Mouse (Mus musculus) midbrain, embryonic 11.5 days (tissue): ENCODE data around the gene Zdhhc1. TPM values are rescaled to one million over a fixed set of nuclear protein-coding genes. Genes with fewer than 3 reads are reported as not detected.

Source experiments
- ATAC-seq: fragments of 200-750 bp; cut with Nextera tagmentation; 2 replicates; pipeline ENCODE4 v1.8.0; 2017; ENCODE audit warnings: moderate TSS enrichment, moderate library complexity; ENCODE audit not compliant: low FRiP score
- DNase-seq: peaks from one replicate; pipeline ENCODE4 v3.0.0; 2015; ENCODE audit warnings: low spot score; ENCODE audit errors: missing footprints
- H3K27ac ChIP-seq: fragments of 300-500 bp; sonication (generic); 2 replicates; pipeline ENCODE4 v1.5.1; 2014; ENCODE audit warnings: low read depth, low read length
- H3K27me3 ChIP-seq: fragments of 300-500 bp; sonication (generic); 2 replicates; pipeline ENCODE4 v1.6.1; 2014; ENCODE audit warnings: mild to moderate bottlenecking, low read length, moderate library complexity, mixed read lengths; ENCODE audit not compliant: control insufficient read depth, insufficient read depth
- H3K36me3 ChIP-seq: fragments of 300-500 bp; sonication (generic); 2 replicates; pipeline ENCODE4 v1.6.1; 2014; ENCODE audit warnings: mild to moderate bottlenecking, low read length, moderate library complexity, mixed read lengths; ENCODE audit not compliant: control insufficient read depth, insufficient read depth
- H3K4me1 ChIP-seq: fragments of 300-500 bp; sonication (generic); 2 replicates; pipeline ENCODE4 v1.6.1; 2014; ENCODE audit warnings: low read length; ENCODE audit not compliant: control insufficient read depth, insufficient read depth
- H3K4me2 ChIP-seq: fragments of 300-500 bp; sonication (generic); 2 replicates; pipeline ENCODE4 v1.6.1; 2014; ENCODE audit warnings: mild to moderate bottlenecking, moderate library complexity
- H3K4me3 ChIP-seq: fragments of 300-500 bp; sonication (generic); 2 replicates; pipeline ENCODE4 v1.5.1; 2014; ENCODE audit warnings: low read depth, low read length
- H3K9ac ChIP-seq: fragments of 300-500 bp; sonication (generic); 2 replicates; pipeline ENCODE4 v1.6.1; 2014; ENCODE audit warnings: low read length
- H3K9me3 ChIP-seq: fragments of 300-500 bp; sonication (generic); 2 replicates; pipeline ENCODE4 v1.6.1; 2016; ENCODE audit warnings: low read length; ENCODE audit not compliant: control insufficient read depth
- WGBS: fragments of 180-500 bp; shearing (Covaris S2); extraction: QIAGEN DNeasy Blood & Tissue Kit; methylation state at CpG from one replicate; pipeline ENCODE4 v1.1.7; 2014; 5-methylcytosine and 5-hydroxymethylcytosine counted together
- polyA plus RNA-seq: library from polyadenylated mRNA; unstranded; fragments of >200 nt; fragmentation: Nextera tagmentation; extraction: Ambion mirVana; gene quantifications from 2 replicates; pipeline ENCODE4 v1.2.1, GENCODE M21; 2014

The Zdhhc1 gene
- polyA plus RNA-seq, 1 experiment from 2014 or later = 19.0 TPM

- H3K9ac ChIP-seq = peak overlapping the region; percentile 45
- no peaks in the 10 kb centered on the region for H3K27me3 ChIP-seq
- 7% methylated on average over 4 of the region's 4 CpGs for WGBS
- peak overlapping the region; percentile 82 for H3K27ac ChIP-seq
- H3K36me3 ChIP-seq = no peaks in the 10 kb centered on the region
- no peak overlapping the region for H3K4me3 ChIP-seq
- H3K4me1 ChIP-seq = peaks cover 8% of the 10 kb centered on the region
- peak; percentile 88 for ATAC-seq
- no peak for DNase-seq
- no peaks in the 10 kb centered on the region for H3K9me3 ChIP-seq
- H3K4me2 ChIP-seq = peak overlapping the region; percentile 35
Measured at GRCm38 (mm10) chr8:105446127-105446552, 50.6 kb downstream of the Zdhhc1 start.

GRCm38 (mm10) chr8:105445296-105446126 is 51.2 kb downstream of the Zdhhc1 start:
- H3K9ac ChIP-seq = peak overlapping the region; percentile 22; the same call in 1 of the 2 replicates
- peak; percentile 95 for ATAC-seq
- 16% methylated on average over 11 of the region's 11 CpGs for WGBS
- no peaks in the 10 kb centered on the region for H3K9me3 ChIP-seq
- peaks cover 8% of the 10 kb centered on the region for H3K4me1 ChIP-seq
- no peaks in the 10 kb centered on the region for H3K27me3 ChIP-seq
- H3K4me3 ChIP-seq = no peak overlapping the region
- no peaks in the 10 kb centered on the region for H3K36me3 ChIP-seq
- peak overlapping the region; percentile 35 for H3K4me2 ChIP-seq
- peak; percentile 96 for DNase-seq
- H3K27ac ChIP-seq = peak overlapping the region; percentile 82

- Histone ChIP-seq H3K27me3 (no peaks in the 10 kb centered on the region), H3K36me3 (no peaks in the 10 kb centered on the region), H3K4me3 (no peak overlapping the region), H3K4me1 (peaks cover 8% of the 10 kb centered on the region), H3K27ac (no peak overlapping the region), H3K4me2 (no peak overlapping the region), H3K9ac (no peak overlapping the region), H3K9me3 (no peaks in the 10 kb centered on the region)
- WGBS = 91% methylated on average over 5 of the region's 5 CpGs
- ATAC-seq (no peak), DNase-seq (no peak)
Measured at GRCm38 (mm10) chr8:105442661-105443060, 54.0 kb downstream of the Zdhhc1 start.

DNA sequence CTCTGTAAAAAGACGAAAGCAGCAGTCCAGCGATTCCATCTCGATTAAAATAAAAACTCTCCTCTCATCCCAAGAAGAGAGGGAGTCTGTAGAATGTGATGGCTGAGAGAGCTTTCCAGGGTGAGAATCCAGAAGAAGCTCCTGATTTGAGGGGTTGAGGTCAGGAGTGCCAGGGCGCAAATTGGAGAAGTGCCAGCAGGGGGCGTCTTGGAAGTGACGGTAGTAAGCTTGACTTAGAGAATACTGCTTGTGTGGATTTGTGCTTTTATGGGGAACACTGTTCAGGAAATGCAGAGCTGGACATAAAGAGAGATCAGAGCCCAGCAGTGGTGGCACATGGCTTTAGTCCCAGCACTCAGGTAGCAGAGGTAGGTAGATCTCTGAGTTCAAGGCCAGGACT is 55.3 kb downstream of the Zdhhc1 start:
- H3K27me3 ChIP-seq = no peaks in the 10 kb centered on the region
- no peak for ATAC-seq
- H3K4me2 ChIP-seq = no peak overlapping the region
- no peak overlapping the region for H3K4me3 ChIP-seq
- no peak overlapping the region for H3K9ac ChIP-seq
- 11% methylated on average over 6 of the region's 6 CpGs for WGBS
- no peak overlapping the region for H3K27ac ChIP-seq
- peak; percentile 96 for DNase-seq
- H3K9me3 ChIP-seq = no peaks in the 10 kb centered on the region
- peaks cover 8% of the 10 kb centered on the region for H3K4me1 ChIP-seq
- no peaks in the 10 kb centered on the region for H3K36me3 ChIP-seq

DNA sequence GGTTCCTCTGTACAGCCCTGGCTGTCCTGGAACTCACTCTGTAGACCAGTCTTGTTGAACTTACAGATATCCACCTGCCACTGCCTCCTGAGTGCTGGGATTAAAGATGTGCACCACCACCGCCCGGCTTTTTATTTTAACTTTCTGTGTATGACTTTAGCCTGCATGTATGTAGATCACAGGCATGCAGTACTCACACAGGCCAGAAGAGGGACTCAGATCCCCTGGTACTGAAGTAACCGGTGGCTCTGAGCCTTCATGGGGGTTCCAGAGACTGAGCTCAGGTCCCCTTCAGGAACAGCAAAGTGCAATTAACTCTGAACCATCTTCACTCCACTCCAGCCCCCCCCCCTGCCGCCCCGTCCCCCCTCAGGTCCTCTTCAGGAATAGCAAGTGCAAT is 57.8 kb downstream of the Zdhhc1 start:
- Histone ChIP-seq H3K4me3 (no peak overlapping the region), H3K9me3 (no peaks in the 10 kb centered on the region), H3K27me3 (no peaks in the 10 kb centered on the region), H3K4me2 (no peak overlapping the region), H3K9ac (no peak overlapping the region), H3K4me1 (no peaks in the 10 kb centered on the region; the same call in 1 of the 2 replicates), H3K36me3 (no peaks in the 10 kb centered on the region), H3K27ac (no peak overlapping the region)
- ATAC-seq (no peak), DNase-seq (peak; percentile 91)
- 37% methylated on average over 5 of the region's 5 CpGs for WGBS

- Histone ChIP-seq H3K27ac (no peak overlapping the region), H3K9me3 (no peaks in the 10 kb centered on the region), H3K4me1 (peaks cover 11% of the 10 kb centered on the region), H3K9ac (no peak overlapping the region), H3K4me2 (no peak overlapping the region), H3K4me3 (no peak overlapping the region), H3K36me3 (no peaks in the 10 kb centered on the region), H3K27me3 (no peaks in the 10 kb centered on the region)
- WGBS = 86% methylated on average over 5 of the region's 5 CpGs
- ATAC-seq (no peak), DNase-seq (no peak)
Measured at GRCm38 (mm10) chr8:105437078-105437748, 59.5 kb downstream of the Zdhhc1 start.

GRCm38 (mm10) chr8:105436218-105436617 is 60.5 kb downstream of the Zdhhc1 start:
- H3K4me1 ChIP-seq = peaks cover 11% of the 10 kb centered on the region
- H3K36me3 ChIP-seq = no peaks in the 10 kb centered on the region
- H3K27me3 ChIP-seq = no peaks in the 10 kb centered on the region
- 80% methylated on average over 5 of the region's 5 CpGs for WGBS
- no peak overlapping the region for H3K4me2 ChIP-seq
- H3K9me3 ChIP-seq = no peaks in the 10 kb centered on the region
- H3K4me3 ChIP-seq = no peak overlapping the region
- H3K9ac ChIP-seq = no peak overlapping the region
- ATAC-seq (no peak), DNase-seq (no peak)
- H3K27ac ChIP-seq = no peak overlapping the region

DNA sequence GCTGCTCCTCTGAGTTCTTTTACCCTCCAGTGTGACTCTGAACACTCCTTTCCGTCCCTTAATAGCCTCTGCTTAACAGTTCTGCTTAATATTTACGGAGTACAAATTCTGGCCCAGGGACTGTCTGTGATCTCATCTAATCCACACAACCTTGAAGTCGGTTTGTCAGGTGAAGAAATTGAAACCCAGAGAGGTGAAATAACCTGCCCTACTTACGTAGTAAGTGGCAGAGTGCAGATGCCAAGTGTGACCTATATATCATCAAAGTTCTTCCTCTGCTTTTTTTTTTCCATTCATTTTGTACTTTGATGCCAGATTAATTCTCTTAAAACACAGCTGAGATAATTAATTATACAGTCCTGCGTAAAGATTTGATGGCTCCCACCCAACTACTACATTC is 62.6 kb downstream of the Zdhhc1 start:
- Histone ChIP-seq H3K36me3 (no peaks in the 10 kb centered on the region), H3K9ac (no peak overlapping the region), H3K4me3 (no peak overlapping the region), H3K4me1 (peaks cover 11% of the 10 kb centered on the region), H3K27ac (no peak overlapping the region), H3K27me3 (no peaks in the 10 kb centered on the region), H3K9me3 (no peaks in the 10 kb centered on the region), H3K4me2 (no peak overlapping the region)
- WGBS = 79% methylated on average over 5 of the region's 5 CpGs
- ATAC-seq (no peak), DNase-seq (no peak)

GRCm38 (mm10) chr8:105433511-105433910 is 63.2 kb downstream of the Zdhhc1 start:
- Histone ChIP-seq H3K9ac (no peak overlapping the region), H3K4me2 (no peak overlapping the region), H3K27ac (peak overlapping the region; percentile 52), H3K36me3 (no peaks in the 10 kb centered on the region), H3K27me3 (no peaks in the 10 kb centered on the region), H3K4me1 (peaks cover 11% of the 10 kb centered on the region), H3K4me3 (no peak overlapping the region), H3K9me3 (no peaks in the 10 kb centered on the region)
- WGBS = 32% methylated on average over 5 of the region's 5 CpGs
- ATAC-seq = 0 out of 2 replicates have a peak, but pooled peaks have one; percentile 46
- no peak for DNase-seq
